Mouse (Mus musculus) lung, embryonic 14.5 days (tissue): ENCODE results near the gene Cops4. TPM values are rescaled to one million over a fixed set of nuclear protein-coding genes. Genes with fewer than 3 reads are reported as not detected.

Experiments
- ATAC-seq: fragments of 200-750 bp; cut with Nextera tagmentation; 2 replicates; pipeline ENCODE4 v1.8.0; 2017; ENCODE audit warnings: mild to moderate bottlenecking, moderate TSS enrichment, moderate library complexity; ENCODE audit not compliant: insufficient read depth
- DNase-seq: peaks from one replicate; pipeline ENCODE4 v3.0.0-alpha.2; 2015
- H3K27ac ChIP-seq: fragments of 300-500 bp; sonication (generic); 2 replicates; pipeline ENCODE4 v1.5.1; 2014; ENCODE audit warnings: low read depth, mild to moderate bottlenecking, moderate library complexity
- H3K27me3 ChIP-seq: fragments of 300-500 bp; sonication (generic); 2 replicates; pipeline ENCODE4 v1.6.1; 2014; ENCODE audit warnings: low read length, control low read depth; ENCODE audit not compliant: insufficient read depth
- H3K36me3 ChIP-seq: fragments of 300-500 bp; sonication (generic); 2 replicates; pipeline ENCODE4 v1.6.1; 2014; ENCODE audit warnings: control low read depth; ENCODE audit not compliant: insufficient read depth
- H3K4me1 ChIP-seq: fragments of 300-500 bp; sonication (generic); 2 replicates; pipeline ENCODE4 v1.6.1; 2014; ENCODE audit warnings: antibody characterized with exemption, control low read depth; ENCODE audit not compliant: insufficient read depth
- H3K4me2 ChIP-seq: fragments of 300-500 bp; sonication (generic); 2 replicates; pipeline ENCODE4 v1.6.1; 2014; ENCODE audit warnings: mild to moderate bottlenecking
- H3K4me3 ChIP-seq: fragments of 300-500 bp; sonication (generic); 2 replicates; pipeline ENCODE4 v1.5.1; 2014; ENCODE audit warnings: low read depth, low read length
- H3K9ac ChIP-seq: fragments of 300-500 bp; sonication (generic); 2 replicates; pipeline ENCODE4 v1.6.1; 2014
- H3K9me3 ChIP-seq: fragments of 300-500 bp; sonication (generic); 2 replicates; pipeline ENCODE4 v1.6.1; 2016; ENCODE audit warnings: low read depth, low read length, control low read depth
- CTCF ChIP-seq: IDR thresholded peaks from 2 replicates; pipeline ENCODE4 v1.5.1; 2016; ENCODE audit warnings: antibody characterized with exemption, low read depth
- WGBS: fragments of 180-500 bp; shearing (Covaris S2); extraction: QIAGEN DNeasy Blood & Tissue Kit; methylation state at CpG from one replicate; pipeline ENCODE4 v1.1.7; 2014; 5-methylcytosine and 5-hydroxymethylcytosine counted together
- polyA plus RNA-seq: library from polyadenylated mRNA; unstranded; fragments of >200 nt; fragmentation: Nextera tagmentation; extraction: Ambion mirVana; gene quantifications from 2 replicates; pipeline ENCODE4 v1.2.1, GENCODE M21; 2014

Cops4 gene
- polyA plus RNA-seq, 1 experiment from 2014 or later: 202 TPM

DNA sequence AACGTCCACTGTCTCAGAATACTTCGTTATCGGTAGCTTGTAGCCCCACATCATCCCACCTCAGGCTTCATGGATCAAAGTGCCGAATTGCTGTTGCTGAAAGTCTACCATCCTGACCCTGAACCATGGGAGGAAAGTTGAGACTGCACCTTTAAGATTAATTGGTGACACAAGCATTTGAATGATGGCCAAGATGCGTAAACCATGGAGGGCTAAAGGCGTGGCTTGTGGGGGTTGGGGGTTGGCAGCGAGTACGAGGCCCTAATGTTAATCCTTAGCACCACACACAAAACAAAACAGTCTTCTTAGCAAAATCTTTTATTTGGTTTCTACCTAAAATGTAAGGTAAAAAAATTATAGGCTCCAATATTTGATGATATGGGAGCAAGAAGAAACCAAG lies 35.3 kb downstream of the Cops4 start:
- Histone ChIP-seq H3K36me3 (peaks cover 9% of the 10 kb centered on the region), H3K9ac (no peak overlapping the region), H3K27ac (no peak overlapping the region), H3K27me3 (no peaks in the 10 kb centered on the region), H3K4me1 (no peaks in the 10 kb centered on the region), H3K4me3 (no peak overlapping the region), H3K4me2 (no peak overlapping the region), H3K9me3 (no peaks in the 10 kb centered on the region)
- 45% methylated on average over 8 of the region's 8 CpGs for WGBS
- DNase-seq (no peak), ATAC-seq (no peak)
- TF ChIP-seq CTCF: no peak

- ATAC-seq (no peak), DNase-seq (no peak)
- 69% methylated on average over 14 of the region's 14 CpGs for WGBS
- H3K36me3 ChIP-seq: no peaks in the 10 kb centered on the region
- no peak for TF ChIP-seq CTCF
- H3K27ac ChIP-seq: no peak overlapping the region
- no peaks in the 10 kb centered on the region for H3K4me1 ChIP-seq
- H3K4me2 ChIP-seq: no peak overlapping the region
- no peaks in the 10 kb centered on the region for H3K27me3 ChIP-seq
- H3K4me3 ChIP-seq: no peak overlapping the region
- no peak overlapping the region for H3K9ac ChIP-seq
- no peaks in the 10 kb centered on the region for H3K9me3 ChIP-seq
Measured at GRCm38 (mm10) chr5:100557019-100557418, 38.9 kb downstream of the Cops4 start.

DNA sequence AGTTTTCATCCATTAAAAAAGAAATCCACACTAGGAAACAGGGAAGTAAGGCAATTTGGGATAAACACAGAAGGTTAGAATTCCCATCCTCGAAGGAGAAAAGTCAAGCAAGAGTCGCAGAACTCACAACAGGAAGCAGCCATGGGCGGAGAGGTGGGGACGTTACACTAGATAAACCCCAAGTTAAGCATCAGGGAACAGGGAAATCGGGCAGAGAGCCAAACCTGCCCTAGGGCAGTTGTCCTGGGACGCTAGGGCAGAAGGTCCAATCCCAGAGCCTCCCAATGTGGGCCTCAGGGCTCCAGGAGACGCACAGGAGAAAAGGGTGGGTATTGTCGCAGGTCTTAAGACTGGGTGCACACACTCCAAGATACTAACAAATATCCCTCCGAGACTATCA lies 39.4 kb downstream of the Cops4 start:
- Histone ChIP-seq H3K4me1 (no peaks in the 10 kb centered on the region), H3K9ac (no peak overlapping the region), H3K4me3 (no peak overlapping the region), H3K27ac (no peak overlapping the region), H3K36me3 (no peaks in the 10 kb centered on the region), H3K27me3 (no peaks in the 10 kb centered on the region), H3K4me2 (no peak overlapping the region), H3K9me3 (no peaks in the 10 kb centered on the region)
- no peak for DNase-seq
- no peak for TF ChIP-seq CTCF
- WGBS: 60% methylated on average over 9 of the region's 9 CpGs
- ATAC-seq: no peak

DNA sequence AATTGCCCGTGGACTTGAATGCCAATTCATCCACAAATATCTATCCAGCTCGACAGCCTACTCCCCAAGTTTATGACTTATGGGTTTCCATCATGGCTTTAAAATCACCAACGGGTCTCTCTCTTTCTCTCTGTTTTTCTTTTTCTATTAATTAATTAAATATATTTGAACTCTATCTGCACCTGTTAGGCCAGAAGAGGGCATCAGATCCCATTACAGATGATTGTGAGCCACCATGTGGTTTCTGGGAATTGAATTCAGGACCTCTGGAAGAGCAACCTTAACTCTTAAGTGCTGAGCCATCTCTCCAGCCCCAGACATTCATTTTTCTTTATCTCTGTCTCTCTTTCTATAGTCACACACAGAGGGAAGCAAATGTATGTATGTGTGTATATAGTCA lies 40.7 kb downstream of the Cops4 start:
- no peaks in the 10 kb centered on the region for H3K9me3 ChIP-seq
- H3K4me3 ChIP-seq: no peak overlapping the region
- no peaks in the 10 kb centered on the region for H3K27me3 ChIP-seq
- H3K9ac ChIP-seq: no peak overlapping the region
- WGBS: 70% methylated on average over 3 of the region's 3 CpGs
- no peaks in the 10 kb centered on the region for H3K4me1 ChIP-seq
- ATAC-seq (no peak), DNase-seq (no peak)
- no peak overlapping the region for H3K4me2 ChIP-seq
- no peak overlapping the region for H3K27ac ChIP-seq
- no peak for TF ChIP-seq CTCF
- H3K36me3 ChIP-seq: no peaks in the 10 kb centered on the region

DNA sequence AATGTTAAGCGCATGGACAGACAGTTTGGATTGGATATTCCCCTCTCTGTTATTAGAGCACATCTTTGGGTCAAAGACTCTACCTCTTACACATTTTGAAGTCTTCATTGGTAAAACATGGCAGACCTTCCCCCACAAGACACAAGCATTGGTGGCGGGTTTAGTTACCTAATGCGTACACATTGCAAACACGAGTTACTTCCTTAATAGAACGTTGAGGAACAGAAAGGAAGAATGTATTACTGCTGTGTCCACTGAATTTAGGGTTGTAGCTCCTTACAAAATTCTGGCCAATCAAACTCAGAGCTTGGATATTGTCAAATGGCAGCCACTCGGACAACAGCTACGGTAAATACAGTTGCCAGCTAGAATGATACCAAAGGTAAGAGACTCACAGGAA lies 41.2 kb downstream of the Cops4 start:
- no peak overlapping the region for H3K27ac ChIP-seq
- no peaks in the 10 kb centered on the region for H3K36me3 ChIP-seq
- DNase-seq (no peak), ATAC-seq (no peak)
- no peak overlapping the region for H3K4me2 ChIP-seq
- H3K27me3 ChIP-seq: no peaks in the 10 kb centered on the region
- no peaks in the 10 kb centered on the region for H3K4me1 ChIP-seq
- no peak for TF ChIP-seq CTCF
- H3K9ac ChIP-seq: no peak overlapping the region
- no peak overlapping the region for H3K4me3 ChIP-seq
- 94% methylated on average over 7 of the region's 7 CpGs for WGBS
- no peaks in the 10 kb centered on the region for H3K9me3 ChIP-seq

GRCm38 (mm10) chr5:100562702-100563101 lies 44.6 kb downstream of the Cops4 start:
- TF ChIP-seq CTCF: no peak
- Histone ChIP-seq H3K4me1 (no peaks in the 10 kb centered on the region; the same call in 1 of the 2 replicates), H3K4me3 (no peak overlapping the region), H3K36me3 (no peaks in the 10 kb centered on the region), H3K27ac (no peak overlapping the region), H3K27me3 (no peaks in the 10 kb centered on the region), H3K4me2 (no peak overlapping the region), H3K9me3 (no peaks in the 10 kb centered on the region), H3K9ac (no peak overlapping the region)
- no peak for ATAC-seq
- 83% methylated on average over 9 of the region's 9 CpGs for WGBS
- no peak for DNase-seq

GRCm38 (mm10) chr5:100566798-100567197 lies 48.7 kb downstream of the Cops4 start:
- DNase-seq (no peak), ATAC-seq (no peak)

More at GRCm38 (mm10) chr5:100566798-100567197, 48.7 kb downstream of the Cops4 start:
- H3K9ac ChIP-seq: no peak overlapping the region
- H3K4me3 ChIP-seq: no peak overlapping the region
- peaks cover 12% of the 10 kb centered on the region; the same call in 1 of the 2 replicates for H3K4me1 ChIP-seq
- no peaks in the 10 kb centered on the region for H3K36me3 ChIP-seq
- TF ChIP-seq CTCF: no peak
- 63% methylated on average over 2 of the region's 2 CpGs for WGBS
- no peaks in the 10 kb centered on the region for H3K9me3 ChIP-seq
- H3K4me2 ChIP-seq: peak overlapping the region; percentile 31
- no peaks in the 10 kb centered on the region for H3K27me3 ChIP-seq
- H3K27ac ChIP-seq: no peak overlapping the region
